Mouse (Mus musculus): Measurements from ENCODE around the gene Tnnt3.

GRCm38 (mm10) chr7:142507453-142507852 is 8.8 kb downstream of the Tnnt3 start:
- TF ChIP-seq NRF1 (IDR thresholded peaks at IDR 0.05; ENCODE audit: low read depth, low read length) (no peak), BHLHE40 (IDR thresholded peaks at IDR 0.05; ENCODE audit: low read depth, low read length) (no peak), GABPA (IDR thresholded peaks at IDR 0.05; ENCODE audit: insufficient replicate concordance, low read depth, low read length) (no peak), CHD2 (IDR thresholded peaks at IDR 0.05; ENCODE audit: low read length) (no peak), POLR2A (IDR thresholded peaks at IDR 0.05; ENCODE audit: low read depth, low read length) (no peak), CTCF (conservative IDR thresholded peaks at IDR 0.05 in 1 of 2, IDR thresholded peaks at IDR 0.05 in 1 of 2; ENCODE audit: low read depth in 2 of 2, low read length in 2 of 2) (no peak), MAX (IDR thresholded peaks at IDR 0.05; ENCODE audit: low read length) (no peak)

All from CH12.LX (cell line).